Mouse (Mus musculus): Measurements from ENCODE around the gene Pdcd11. TPM values are rescaled to one million over a fixed set of nuclear protein-coding genes. Genes with fewer than 3 reads are reported as not detected.

The Pdcd11 gene
- polyA plus RNA-seq, 1 experiment from 2014 or later: 3.3 TPM

DNA sequence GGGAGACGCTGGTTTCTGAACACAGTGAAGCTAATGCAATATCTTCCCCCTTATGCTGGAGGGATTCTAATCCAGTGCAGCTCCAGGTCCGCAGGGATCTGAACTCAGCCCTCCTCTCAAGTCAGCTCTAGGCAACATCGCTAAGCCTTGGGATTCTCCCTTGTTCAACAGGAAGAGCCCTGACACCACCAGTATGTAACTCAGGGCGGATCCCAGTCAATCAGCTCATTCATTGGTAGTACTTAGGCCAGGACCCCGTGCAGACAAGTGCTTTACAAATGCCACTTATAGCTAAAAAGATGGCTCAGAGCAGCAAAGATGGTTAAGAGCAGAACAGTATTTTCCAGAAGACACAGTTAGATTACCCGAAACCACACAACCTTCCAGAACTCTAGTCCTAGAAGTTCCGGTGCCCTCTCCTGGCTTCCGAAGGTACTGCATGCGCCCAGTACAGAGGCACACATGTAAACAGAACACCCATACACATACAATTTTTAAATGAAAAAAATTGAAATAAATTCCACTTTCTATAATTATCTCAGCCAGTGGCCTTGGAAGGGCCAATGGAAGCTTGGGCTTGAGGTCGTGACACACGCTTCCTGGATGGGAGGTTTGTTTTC lies 78.3 kb downstream of the Pdcd11 start:
- 15% methylated on average over 11 of the region's 11 CpGs for WGBS (ENCODE audit: insufficient replicate concordance)
- no peaks in the 10 kb centered on the region for H3K9me3 ChIP-seq (ENCODE audit: low read length)
- peak overlapping the region; percentile 14 for H3K4me3 ChIP-seq (ENCODE audit: low read depth, low read length)
- no peaks in the 10 kb centered on the region for H3K4me1 ChIP-seq (ENCODE audit: insufficient read depth)
- peak; percentile 85 for DNase-seq
- H3K27ac ChIP-seq (ENCODE audit: low read depth): no peak overlapping the region
- H3K9ac ChIP-seq (replicated peaks): no peak overlapping the region
- H3K27me3 ChIP-seq (ENCODE audit: insufficient read depth, low read length): no peaks in the 10 kb centered on the region
- H3K36me3 ChIP-seq (replicated peaks; ENCODE audit: insufficient read depth, low read length): no peaks in the 10 kb centered on the region
- TF ChIP-seq CTCF (IDR thresholded peaks at IDR 0.05; ENCODE audit: low read depth) (peak; percentile 85), EP300 (IDR thresholded peaks at IDR 0.05; ENCODE audit: low read depth) (no peak)
- peak overlapping the region; percentile 65 for H3K4me2 ChIP-seq (ENCODE audit: low read depth, low read length)
- ATAC-seq: peak; percentile 72

DNA sequence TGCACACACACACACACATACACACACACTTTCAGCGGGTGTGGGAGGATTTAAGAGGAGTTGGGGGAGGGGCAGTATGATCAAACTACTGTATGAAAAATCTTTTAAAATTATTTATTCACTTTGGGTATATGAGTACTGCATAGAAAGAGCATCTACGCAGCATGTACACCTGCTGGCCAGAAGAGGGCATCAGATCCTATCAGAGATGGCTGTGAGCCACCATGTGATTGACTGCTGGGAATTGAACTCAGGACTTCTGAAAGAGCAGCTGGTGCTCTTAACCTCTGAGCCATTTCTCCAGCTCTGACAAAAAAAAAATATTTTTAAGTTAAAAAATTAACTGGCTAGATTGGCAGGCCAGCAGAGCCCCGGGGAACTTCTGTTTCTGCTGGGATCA lies 83.9 kb downstream of the Pdcd11 start:
- TF ChIP-seq EP300 (IDR thresholded peaks at IDR 0.05; ENCODE audit: low read depth) (no peak), CTCF (IDR thresholded peaks at IDR 0.05; ENCODE audit: low read depth) (peak; percentile 65)
- no peak for DNase-seq
- no peak overlapping the region for H3K4me3 ChIP-seq (ENCODE audit: low read depth, low read length)
- H3K4me2 ChIP-seq (ENCODE audit: low read depth, low read length): no peak overlapping the region
- H3K36me3 ChIP-seq (replicated peaks; ENCODE audit: insufficient read depth, low read length): no peaks in the 10 kb centered on the region
- no peaks in the 10 kb centered on the region for H3K9me3 ChIP-seq (ENCODE audit: low read length)
- H3K27ac ChIP-seq (ENCODE audit: low read depth): no peak overlapping the region
- H3K4me1 ChIP-seq (ENCODE audit: insufficient read depth): peaks cover 4% of the 10 kb centered on the region
- 45% methylated on average over 3 of the region's 3 CpGs for WGBS (ENCODE audit: insufficient replicate concordance)
- ATAC-seq: no peak
- no peak overlapping the region for H3K9ac ChIP-seq (replicated peaks)
- peaks cover 23% of the 10 kb centered on the region for H3K27me3 ChIP-seq (ENCODE audit: insufficient read depth, low read length)

DNA sequence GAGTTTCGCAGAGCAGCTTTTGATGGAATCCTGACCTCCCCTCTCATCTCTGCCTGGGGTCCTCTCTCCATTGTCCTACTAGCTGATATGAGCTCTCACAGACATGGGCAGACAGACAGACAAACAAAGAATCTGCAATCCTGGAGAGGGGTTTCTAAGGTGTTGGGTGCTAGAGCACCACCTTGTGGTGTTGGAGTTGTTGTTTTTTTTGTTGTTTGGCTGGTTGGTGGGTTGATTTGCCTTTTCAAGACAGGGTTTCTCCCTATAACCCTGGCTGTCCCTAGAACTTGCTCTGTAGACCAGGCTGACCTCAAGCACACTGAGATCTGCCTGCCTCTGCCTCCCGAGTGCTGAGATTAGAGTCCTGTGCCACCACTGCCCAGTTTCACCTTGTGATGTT lies 84.9 kb downstream of the Pdcd11 start:
- Histone ChIP-seq H3K4me3 (ENCODE audit: low read depth, low read length) (no peak overlapping the region), H3K4me2 (ENCODE audit: low read depth, low read length) (no peak overlapping the region), H3K9ac (replicated peaks) (no peak overlapping the region), H3K4me1 (ENCODE audit: insufficient read depth) (peaks cover 4% of the 10 kb centered on the region), H3K9me3 (ENCODE audit: low read length) (no peaks in the 10 kb centered on the region), H3K27me3 (ENCODE audit: insufficient read depth, low read length) (peaks cover 33% of the 10 kb centered on the region), H3K36me3 (replicated peaks; ENCODE audit: insufficient read depth, low read length) (no peaks in the 10 kb centered on the region), H3K27ac (ENCODE audit: low read depth) (no peak overlapping the region)
- DNase-seq: no peak
- WGBS (ENCODE audit: insufficient replicate concordance): 63% methylated on average over 2 of the region's 2 CpGs
- peak; percentile 31; the same call in 1 of the 2 replicates for TF ChIP-seq CTCF (IDR thresholded peaks at IDR 0.05; ENCODE audit: low read depth)
- no peak for TF ChIP-seq EP300 (IDR thresholded peaks at IDR 0.05; ENCODE audit: low read depth)
- no peak for ATAC-seq

DNA sequence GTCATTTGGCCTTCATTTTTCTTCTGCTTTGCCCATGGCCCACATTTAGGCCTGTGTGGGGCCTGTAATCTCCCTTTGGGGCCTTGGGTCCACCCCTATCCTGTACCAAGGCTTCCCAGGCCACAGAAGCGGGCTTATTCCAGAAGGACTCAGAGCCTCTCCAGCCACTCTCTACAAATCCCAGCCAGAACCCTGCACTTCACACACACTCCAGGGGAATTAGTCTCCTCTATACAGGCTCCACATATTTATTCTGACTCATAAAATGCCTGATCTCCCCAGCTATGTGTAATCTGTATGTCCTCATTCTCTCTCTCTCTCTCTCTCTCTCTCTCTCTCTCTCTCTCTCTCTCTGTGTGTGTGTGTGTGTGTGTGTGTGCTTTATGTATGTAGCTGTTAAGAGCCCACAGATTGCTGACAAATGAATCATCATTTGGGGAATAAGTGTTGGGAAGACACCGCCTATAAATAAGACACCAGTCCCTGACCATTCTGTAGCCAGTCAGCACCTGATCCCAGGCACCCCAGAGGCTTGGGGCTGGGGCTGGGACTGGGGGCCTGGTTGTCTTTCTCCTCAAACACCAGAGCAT lies 86.4 kb downstream of the Pdcd11 start:
- TF ChIP-seq EP300 (IDR thresholded peaks at IDR 0.05; ENCODE audit: low read depth) (no peak), CTCF (IDR thresholded peaks at IDR 0.05; ENCODE audit: low read depth) (no peak)
- H3K4me1 ChIP-seq (ENCODE audit: insufficient read depth): peaks cover 4% of the 10 kb centered on the region
- no peaks in the 10 kb centered on the region for H3K9me3 ChIP-seq (ENCODE audit: low read length)
- H3K36me3 ChIP-seq (replicated peaks; ENCODE audit: insufficient read depth, low read length): no peaks in the 10 kb centered on the region
- H3K9ac ChIP-seq (replicated peaks): no peak overlapping the region
- 77% methylated on average over 2 of the region's 2 CpGs for WGBS (ENCODE audit: insufficient replicate concordance)
- H3K4me3 ChIP-seq (ENCODE audit: low read depth, low read length): no peak overlapping the region
- no peak overlapping the region for H3K27ac ChIP-seq (ENCODE audit: low read depth)
- peaks cover 38% of the 10 kb centered on the region for H3K27me3 ChIP-seq (ENCODE audit: insufficient read depth, low read length)
- no peak overlapping the region for H3K4me2 ChIP-seq (ENCODE audit: low read depth, low read length)
- ATAC-seq: no peak
- DNase-seq: no peak

DNA sequence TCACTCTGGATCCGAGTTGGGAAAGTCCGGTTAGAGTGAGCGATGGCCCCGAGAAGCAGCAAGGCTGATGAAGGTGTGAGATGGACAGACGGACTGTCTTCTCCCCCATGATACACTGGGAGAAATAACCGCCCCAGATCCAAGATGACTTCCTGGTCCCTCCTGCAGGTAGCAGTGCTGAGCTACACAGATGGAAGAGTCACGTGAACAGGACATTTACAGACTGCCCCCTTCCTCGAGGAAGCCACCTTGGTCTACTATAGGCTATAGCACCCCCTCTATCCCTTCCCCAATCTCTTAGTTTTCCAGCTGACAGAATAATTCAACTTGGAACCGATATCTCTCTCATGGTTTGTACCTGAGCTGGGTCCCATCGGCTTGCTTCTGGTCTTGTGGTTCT lies 87.4 kb downstream of the Pdcd11 start:
- Histone ChIP-seq H3K27me3 (ENCODE audit: insufficient read depth, low read length) (peaks cover 38% of the 10 kb centered on the region), H3K4me1 (ENCODE audit: insufficient read depth) (peaks cover 4% of the 10 kb centered on the region), H3K9me3 (ENCODE audit: low read length) (no peaks in the 10 kb centered on the region), H3K4me3 (ENCODE audit: low read depth, low read length) (peak overlapping the region; percentile 56), H3K9ac (replicated peaks) (no peak overlapping the region), H3K36me3 (replicated peaks; ENCODE audit: insufficient read depth, low read length) (no peaks in the 10 kb centered on the region), H3K4me2 (ENCODE audit: low read depth, low read length) (peak overlapping the region; percentile 90), H3K27ac (ENCODE audit: low read depth) (no peak overlapping the region)
- 22% methylated on average over 10 of the region's 10 CpGs for WGBS (ENCODE audit: insufficient replicate concordance)
- ATAC-seq: peak; percentile 61
- TF ChIP-seq EP300 (IDR thresholded peaks at IDR 0.05; ENCODE audit: low read depth) (no peak), CTCF (IDR thresholded peaks at IDR 0.05; ENCODE audit: low read depth) (peak; percentile 61)
- DNase-seq: no peak

DNA sequence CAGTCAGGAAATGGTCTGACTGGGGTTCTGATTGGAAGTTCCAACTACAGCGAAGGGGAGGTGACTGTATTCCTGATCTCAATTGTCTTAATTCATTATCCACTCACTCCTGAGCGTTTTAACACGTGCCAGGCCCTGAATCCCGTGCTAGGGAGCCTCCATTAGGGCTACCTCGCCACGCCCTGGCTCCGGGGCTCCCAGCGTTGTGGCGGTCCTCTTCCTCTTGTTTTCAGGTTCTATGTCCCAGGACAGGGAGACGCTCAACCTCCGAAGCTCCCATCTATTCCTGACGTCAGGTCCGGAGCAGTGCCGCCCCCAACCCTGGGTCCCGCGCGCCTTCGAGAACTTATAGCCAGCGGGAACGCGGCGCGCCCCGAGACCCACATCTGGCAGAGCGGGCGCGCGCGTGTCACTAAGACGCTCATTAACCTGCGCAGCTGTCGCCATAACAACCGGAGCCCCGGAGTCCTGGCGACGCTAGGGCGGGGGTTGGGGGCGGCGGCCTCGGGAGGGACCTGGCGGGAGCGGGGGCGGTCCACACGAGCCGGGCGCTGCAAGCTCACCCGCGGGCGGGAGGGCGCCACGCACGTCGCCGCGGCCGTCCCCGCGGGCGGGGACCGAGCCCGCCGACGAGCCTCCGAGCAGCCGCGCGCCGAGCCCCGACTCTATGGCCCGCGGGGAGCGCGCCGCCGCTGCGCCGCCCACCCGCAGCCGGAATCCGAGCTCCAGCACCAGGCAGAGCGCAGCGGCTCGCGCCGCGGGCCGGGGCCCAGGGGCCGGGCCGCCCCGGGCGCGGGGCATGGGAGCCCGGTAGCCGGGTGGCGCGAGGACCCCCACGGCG lies 88.1 kb downstream of the Pdcd11 start, which contains the start of gene Neurl1a:
TSS of gene Neurl1a (plus strand) at position 390 of the 841 bp plus-strand sequence.
- peak within 1 kb of the TSS; percentile 56 for H3K4me3 ChIP-seq (ENCODE audit: low read depth, low read length)
- H3K9ac ChIP-seq (replicated peaks): peak within 1 kb of the TSS; percentile 30
- H3K4me1 ChIP-seq (ENCODE audit: insufficient read depth): peaks cover 4% of the 10 kb centered on the region
- H3K27ac ChIP-seq (ENCODE audit: low read depth): no peak within 1 kb of the TSS
- H3K9me3 ChIP-seq (ENCODE audit: low read length): no peaks in the 10 kb centered on the region
- peaks cover 38% of the 10 kb centered on the region for H3K27me3 ChIP-seq (ENCODE audit: insufficient read depth, low read length)
- peak; percentile 44 for ATAC-seq
- peak; percentile 34 for DNase-seq
- WGBS (ENCODE audit: insufficient replicate concordance): under 1% methylated on average over 67 of the region's 98 CpGs
- H3K4me2 ChIP-seq (ENCODE audit: low read depth, low read length): peak within 1 kb of the TSS; percentile 90
- no peak for TF ChIP-seq CTCF (IDR thresholded peaks at IDR 0.05; ENCODE audit: low read depth)
- TF ChIP-seq EP300 (IDR thresholded peaks at IDR 0.05; ENCODE audit: low read depth): no peak
- no peaks in the 10 kb centered on the region for H3K36me3 ChIP-seq (replicated peaks; ENCODE audit: insufficient read depth, low read length)

All from liver, postnatal 0 days (tissue).